Mouse (Mus musculus) stomach, postnatal 0 days (tissue): Measurements from ENCODE around the gene Spata32.

Experiments
- CTCF ChIP-seq: IDR thresholded peaks from 2 replicates; pipeline ENCODE4 v1.5.1; 2016; ENCODE audit warnings: antibody characterized with exemption, low read depth, mild to moderate bottlenecking, moderate library complexity
- EP300 ChIP-seq: optimal IDR thresholded peaks from 2 replicates; pipeline ENCODE3; 2016; ENCODE audit warnings: antibody characterized with exemption

- TF ChIP-seq CTCF (no peak), EP300 (no peak)
Observed at GRCm38 (mm10) chr11:103171703-103172391, 46.4 kb downstream of the Spata32 start.
